ENCODE assay signal across 20 mouse cellular contexts in the genomic region with DNA sequence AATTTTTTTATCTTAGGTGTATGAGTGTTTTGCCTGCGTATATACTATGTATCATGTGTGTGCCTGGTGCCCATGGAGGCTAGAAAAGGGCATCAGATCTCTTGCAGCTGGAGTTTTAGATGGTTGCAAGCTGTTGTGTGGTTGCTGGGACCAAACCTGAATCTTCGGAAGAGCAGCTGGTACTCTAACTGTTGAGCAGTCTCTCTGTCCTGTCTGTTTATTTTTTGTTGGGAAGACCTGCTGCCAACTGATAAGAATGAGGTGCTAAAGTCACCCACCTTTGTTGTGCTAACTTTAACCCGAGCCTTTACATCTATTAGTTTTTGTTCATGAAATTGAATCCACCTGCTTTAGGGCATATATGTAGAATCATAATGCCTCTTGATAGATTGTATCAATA. TPM values are rescaled to one million over a fixed set of nuclear protein-coding genes. Genes with fewer than 3 reads are reported as not detected.
DNase-seq lines count a peak whose midpoint lies in the region; ATAC-seq lines count a peak whose summit lies in the region.
"Had no signal": no experiment of that assay in that cellular context is flagged by ENCODE, and none has a peak within 500 bp of the region (broad histone marks: within the 10 kb centered on the region; RNA-seq: fewer than 3 reads in every experiment).

No protein-coding gene starts in this region.

- peaks cover 13% of the 10 kb centered on the region; the same call in 1 of the 2 replicates for H3K4me1 ChIP-seq in liver, embryonic 11.5 days (replicated peaks; ENCODE audit: control insufficient read depth, insufficient read depth, low read length)
- H3K4me1 ChIP-seq in liver, embryonic 12.5 days: peaks cover 33% of the 10 kb centered on the region
- H3K4me1 ChIP-seq in liver, embryonic 16.5 days (ENCODE audit: control insufficient read depth, low read depth, low read length): peaks cover 12% of the 10 kb centered on the region
- H3K4me1 ChIP-seq: embryonic facial prominence, embryonic 12.5 days; forebrain, embryonic 12.5 days; hindbrain, embryonic 10.5 days had no signal

- no peaks in the 10 kb centered on the region for H3K9me3 ChIP-seq in liver, embryonic 11.5 days (ENCODE audit: control insufficient read depth, low read length)
- H3K9me3 ChIP-seq in liver, embryonic 12.5 days (replicated peaks): no peaks in the 10 kb centered on the region
- no peaks in the 10 kb centered on the region for H3K9me3 ChIP-seq in liver, embryonic 16.5 days (replicated peaks; ENCODE audit: control insufficient read depth, low read length)
- H3K9me3 ChIP-seq: embryonic facial prominence, embryonic 12.5 days; forebrain, embryonic 12.5 days; heart, embryonic 12.5 days; hindbrain, embryonic 10.5 days had no signal

- 67% methylated on average over 3 of the region's 3 CpGs for WGBS in liver, embryonic 11.5 days
- WGBS in liver, embryonic 12.5 days (ENCODE audit: insufficient replicate concordance): 45% methylated on average over 3 of the region's 3 CpGs
- WGBS in liver, embryonic 16.5 days (ENCODE audit: insufficient replicate concordance): 24% methylated on average over 3 of the region's 3 CpGs

- H3K4me2 ChIP-seq in liver, embryonic 11.5 days: no peak overlapping the region
- H3K4me2 ChIP-seq in liver, embryonic 12.5 days: no peak overlapping the region
- H3K4me2 ChIP-seq in liver, embryonic 16.5 days (ENCODE audit: low read depth, low read length): no peak overlapping the region
- H3K4me2 ChIP-seq: embryonic facial prominence, embryonic 12.5 days; forebrain, embryonic 12.5 days; heart, embryonic 12.5 days; hindbrain, embryonic 14.5 days had no signal

- H3K9ac ChIP-seq in liver, embryonic 11.5 days (ENCODE audit: low read depth, low read length): no peak overlapping the region
- H3K9ac ChIP-seq in liver, embryonic 12.5 days: no peak overlapping the region
- no peak overlapping the region for H3K9ac ChIP-seq in liver, embryonic 16.5 days (ENCODE audit: low read depth, low read length)
- H3K9ac ChIP-seq: embryonic facial prominence, embryonic 12.5 days; forebrain, embryonic 12.5 days; heart, embryonic 12.5 days; hindbrain, embryonic 14.5 days had no signal

- DNase-seq in liver, embryonic 11.5 days (ENCODE audit: low spot score): no peak
- no peak for DNase-seq in liver
- DNase-seq in lung, postnatal 36 days: no peak
- no peak for DNase-seq in right cerebral cortex, postnatal 14 days
- no peak for DNase-seq in layer of hippocampus, adult 9-10 months (ENCODE audit: low spot score)
- DNase-seq: adrenal gland, adult 8-10 months; adrenal gland, postnatal 36 days; cerebellum, adult 11 months; cerebellum, adult 8-10 months; cerebellum, postnatal 14 days; gastrocnemius, postnatal 10 days; heart, adult 2 months had no signal

- H3K4me3 ChIP-seq in liver, embryonic 11.5 days (ENCODE audit: low read depth, low read length): no peak overlapping the region
- H3K4me3 ChIP-seq in liver, embryonic 12.5 days: no peak overlapping the region
- no peak overlapping the region for H3K4me3 ChIP-seq in liver, embryonic 16.5 days (ENCODE audit: low read depth, low read length)
- H3K4me3 ChIP-seq: embryonic facial prominence, embryonic 12.5 days; forebrain, embryonic 12.5 days; heart, adult 2 months; heart, embryonic 12.5 days; hindbrain, embryonic 10.5 days had no signal

- no peaks in the 10 kb centered on the region; the same call in 1 of the 2 replicates for H3K36me3 ChIP-seq in liver, embryonic 11.5 days (ENCODE audit: control insufficient read depth, insufficient read depth, low read length)
- H3K36me3 ChIP-seq in liver, embryonic 12.5 days: peaks cover 18% of the 10 kb centered on the region; the same call in 1 of the 2 replicates
- no peaks in the 10 kb centered on the region for H3K36me3 ChIP-seq in liver, embryonic 16.5 days (ENCODE audit: control insufficient read depth, insufficient read depth)
- H3K36me3 ChIP-seq: forebrain, embryonic 12.5 days had no signal

- ATAC-seq in liver, embryonic 11.5 days (replicated peaks; ENCODE audit: low FRiP score): peak; percentile 78
- peak; percentile 78 for ATAC-seq in liver, embryonic 12.5 days
- ATAC-seq in liver, embryonic 16.5 days (ENCODE audit: low read depth): peak; percentile 67
- ATAC-seq: forebrain, embryonic 16.5 days had no signal

- peak overlapping the region; percentile 55; the same call in 1 of the 2 replicates for H3K27ac ChIP-seq in liver, embryonic 11.5 days (ENCODE audit: low read depth, low read length)
- peak overlapping the region; percentile 63; the same call in 1 of the 2 replicates for H3K27ac ChIP-seq in liver, embryonic 12.5 days
- no peak overlapping the region for H3K27ac ChIP-seq in liver, embryonic 16.5 days (ENCODE audit: low read length)
- H3K27ac ChIP-seq: embryonic facial prominence, embryonic 12.5 days; forebrain, embryonic 12.5 days; heart, adult 2 months; hindbrain, embryonic 10.5 days; hindbrain, embryonic 14.5 days had no signal

- H3K27me3 ChIP-seq in liver, embryonic 11.5 days (replicated peaks; ENCODE audit: control insufficient read depth, insufficient read depth, low read length): no peaks in the 10 kb centered on the region
- no peaks in the 10 kb centered on the region for H3K27me3 ChIP-seq in liver, embryonic 12.5 days (replicated peaks)
- H3K27me3 ChIP-seq in liver, embryonic 16.5 days (ENCODE audit: control insufficient read depth, insufficient read depth, low read depth, low read length): no peaks in the 10 kb centered on the region
- H3K27me3 ChIP-seq: embryonic facial prominence, embryonic 12.5 days; forebrain, embryonic 12.5 days; heart, embryonic 12.5 days had no signal

RNA-seq across cellular contexts. Expression of gene Gm10638, which starts 43.0 kb away (rescaled TPM):
- polyA plus RNA-seq in liver, embryonic 11.5 days (2014; fragmentation: Nextera tagmentation; extraction: Ambion mirVana): 1.1 and 1.4 TPM in 2 replicates
- 1.8 and 2.8 TPM in 2 replicates for polyA plus RNA-seq in liver, embryonic 12.5 days (2016; fragmentation: Nextera tagmentation; extraction: Ambion mirVana)
- polyA plus RNA-seq in liver, embryonic 16.5 days (2015; fragmentation: Nextera tagmentation; extraction: Ambion mirVana): 0.71 and 0.80 TPM in 2 replicates

RNA-seq across cellular contexts. Expression of gene Siah1a, which starts 43.3 kb away (rescaled TPM):
- polyA plus RNA-seq in liver, embryonic 11.5 days (2014; fragmentation: Nextera tagmentation; extraction: Ambion mirVana): 26.7 and 28.0 TPM in 2 replicates
- polyA plus RNA-seq in liver, embryonic 12.5 days (2016; fragmentation: Nextera tagmentation; extraction: Ambion mirVana): 20.3 and 21.3 TPM in 2 replicates
- polyA plus RNA-seq in liver, embryonic 16.5 days (2015; fragmentation: Nextera tagmentation; extraction: Ambion mirVana): 10.2 and 12.2 TPM in 2 replicates
